Mouse (Mus musculus) hindbrain, embryonic 16.5 days (tissue): ENCODE results near the gene Ang4. TPM values are rescaled to one million over a fixed set of nuclear protein-coding genes. Genes with fewer than 3 reads are reported as not detected.

Source experiments
- ATAC-seq: fragments of 200-750 bp; cut with Nextera tagmentation; 2 replicates; pipeline ENCODE4 v1.8.0; 2017; ENCODE audit warnings: moderate TSS enrichment, moderate library complexity
- H3K27ac ChIP-seq: fragments of 300-500 bp; sonication (generic); 2 replicates; pipeline ENCODE4 v1.5.1; 2014; ENCODE audit warnings: low read depth, mild to moderate bottlenecking, control low read depth, low read length, moderate library complexity
- H3K27me3 ChIP-seq: fragments of 300-500 bp; sonication (generic); replicated peaks from 2 replicates; pipeline ENCODE4 v1.6.1; 2014; ENCODE audit warnings: low read length; ENCODE audit not compliant: control insufficient read depth, insufficient read depth
- H3K36me3 ChIP-seq: fragments of 300-500 bp; sonication (generic); 2 replicates; pipeline ENCODE4 v1.6.1; 2014; ENCODE audit warnings: mild to moderate bottlenecking, low read length, moderate library complexity, mixed read lengths; ENCODE audit not compliant: control insufficient read depth, insufficient read depth
- H3K4me1 ChIP-seq: fragments of 300-500 bp; sonication (generic); 2 replicates; pipeline ENCODE4 v1.6.1; 2014; ENCODE audit warnings: low read depth, low read length; ENCODE audit not compliant: control insufficient read depth, insufficient read depth
- H3K4me2 ChIP-seq: fragments of 300-500 bp; sonication (generic); 2 replicates; pipeline ENCODE4 v1.6.1; 2014; ENCODE audit warnings: mild to moderate bottlenecking, low read length, control low read depth, moderate library complexity
- H3K4me3 ChIP-seq: fragments of 300-500 bp; sonication (generic); 2 replicates; pipeline ENCODE4 v1.5.1; 2014; ENCODE audit warnings: mild to moderate bottlenecking, low read length, control low read depth, moderate library complexity
- H3K9ac ChIP-seq: fragments of 300-500 bp; sonication (generic); 2 replicates; pipeline ENCODE4 v1.6.1; 2014; ENCODE audit warnings: low read depth, mild to moderate bottlenecking, control low read depth, low read length, moderate library complexity
- H3K9me3 ChIP-seq: fragments of 300-500 bp; sonication (generic); 2 replicates; pipeline ENCODE4 v1.6.1; 2014; ENCODE audit warnings: mild to moderate bottlenecking, low read length, moderate library complexity; ENCODE audit not compliant: control insufficient read depth
- WGBS: fragments of 180-500 bp; shearing (Covaris S2); extraction: QIAGEN DNeasy Blood & Tissue Kit; methylation state at CpG from one replicate; pipeline ENCODE4 v1.1.7; 2014; 5-methylcytosine and 5-hydroxymethylcytosine counted together
- polyA plus RNA-seq: library from polyadenylated mRNA; unstranded; fragments of >200 nt; fragmentation: Nextera tagmentation; extraction: Ambion mirVana; gene quantifications from 2 replicates; pipeline ENCODE4 v1.2.1, GENCODE M21; 2015

The Ang4 gene
- polyA plus RNA-seq, 1 experiment from 2014 or later, result not detected

DNA sequence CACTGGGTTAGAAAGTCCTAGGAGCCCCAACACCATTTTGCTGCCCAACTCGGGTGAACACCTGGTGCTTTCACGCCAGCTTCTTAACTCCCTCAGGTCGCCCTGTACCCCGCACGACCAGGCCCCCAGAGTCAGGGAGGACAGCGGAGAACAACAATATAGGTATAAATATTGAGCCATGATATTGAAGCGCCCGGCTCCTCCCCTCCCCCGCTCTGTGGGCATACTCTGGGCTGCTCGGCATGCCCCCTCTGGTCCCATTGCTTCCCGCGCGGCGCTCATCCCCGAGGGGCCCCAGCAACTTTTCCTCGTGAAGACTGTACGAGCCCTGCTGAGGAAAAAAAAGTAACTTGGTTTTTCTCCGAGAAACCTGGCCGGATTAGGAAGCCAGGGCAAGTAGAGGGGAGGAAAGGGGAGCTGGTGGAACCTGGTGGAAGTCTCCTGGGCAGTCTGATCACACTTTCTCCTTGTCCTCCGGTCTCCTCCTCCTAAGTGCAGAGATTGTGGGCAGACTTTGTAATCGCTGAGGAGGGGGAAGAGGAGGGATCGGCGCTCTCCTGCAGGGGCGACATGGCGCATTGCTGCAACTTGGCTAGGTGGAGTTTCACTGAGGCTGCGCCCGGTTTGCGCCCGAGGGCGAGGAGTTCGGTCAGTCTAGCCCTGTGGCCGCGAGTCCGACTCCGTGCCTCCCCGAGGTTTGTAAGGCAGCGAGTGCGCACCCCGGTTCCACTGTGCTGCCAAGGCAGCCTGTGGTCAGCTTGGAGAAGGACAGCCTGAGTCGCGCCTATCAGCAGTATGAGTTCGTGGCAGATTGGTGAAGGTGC, 32.8 kb downstream of the Ang4 start:
- whole genome bisulfite sequencing, result 1% methylated on average over 42 of the region's 42 CpGs

DNA sequence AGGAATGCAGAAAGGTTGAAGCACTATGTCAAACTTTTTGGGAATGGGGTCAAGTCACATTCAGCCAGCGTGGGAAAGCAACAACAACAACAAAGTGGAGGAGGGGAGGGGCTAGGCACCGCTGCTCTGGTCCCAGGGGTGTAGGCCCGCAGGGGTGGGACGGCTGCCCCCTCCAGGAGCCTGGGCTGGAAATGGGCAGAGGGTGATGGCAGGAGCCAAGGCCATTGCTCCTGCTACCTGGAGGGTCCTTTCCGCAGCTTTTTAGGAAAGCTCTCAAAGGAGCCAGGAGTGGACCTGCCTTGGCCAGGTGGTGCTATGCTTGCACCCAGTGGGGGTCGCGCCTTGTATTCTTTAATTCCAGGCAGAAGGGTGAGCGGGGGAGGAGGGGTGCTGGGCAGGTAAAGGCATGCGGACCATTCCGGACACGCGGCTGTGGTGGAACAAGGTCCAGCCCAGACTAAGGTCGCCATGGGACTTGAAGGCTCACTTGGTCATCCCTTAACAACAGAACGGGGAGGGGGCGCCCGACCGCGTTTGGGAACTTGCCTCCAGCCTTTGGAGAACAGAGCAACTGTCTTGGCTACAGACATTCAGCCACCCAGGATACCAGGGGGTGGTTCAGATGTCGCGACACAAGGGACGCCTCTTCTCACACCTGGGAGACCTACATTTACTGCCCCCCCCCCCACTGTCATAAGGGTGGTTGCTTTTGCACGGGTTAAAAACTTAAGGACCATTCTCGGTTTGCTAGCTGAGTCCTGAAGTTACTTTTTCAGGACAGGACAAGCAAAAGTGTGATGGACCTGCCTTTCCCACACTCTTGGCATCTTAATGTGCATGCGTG, 34.0 kb downstream of the Ang4 start:
- peaks cover 37% of the 10 kb centered on the region for H3K27me3 ChIP-seq
- no peak for ATAC-seq
- WGBS, result 3% methylated on average over 23 of the region's 24 CpGs

More for the DNA sequence above, 32.8 kb downstream of the Ang4 start:
- Histone ChIP-seq H3K4me3 (peak overlapping the region; percentile 44), H3K27ac (no peak overlapping the region), H3K27me3 (peaks cover 37% of the 10 kb centered on the region), H3K36me3 (no peaks in the 10 kb centered on the region), H3K4me1 (peaks cover 19% of the 10 kb centered on the region), H3K9ac (no peak overlapping the region), H3K9me3 (no peaks in the 10 kb centered on the region), H3K4me2 (peak overlapping the region; percentile 62)
- peak; percentile 42 for ATAC-seq

GRCm38 (mm10) chr14:51738411-51739149, 34.8 kb downstream of the Ang4 start:
- H3K9me3 ChIP-seq, result no peaks in the 10 kb centered on the region
- H3K4me3 ChIP-seq, result peak overlapping the region; percentile 37
- H3K4me1 ChIP-seq, result peaks cover 19% of the 10 kb centered on the region
- H3K4me2 ChIP-seq, result peak overlapping the region; percentile 62
- H3K27ac ChIP-seq, result no peak overlapping the region
- 0 out of 2 replicates have a peak overlapping the region, but pooled peaks have one; percentile 23 for H3K9ac ChIP-seq
- no peak for ATAC-seq
- H3K36me3 ChIP-seq, result no peaks in the 10 kb centered on the region
- WGBS, result 1% methylated on average over 29 of the region's 29 CpGs
- H3K27me3 ChIP-seq, result peaks cover 37% of the 10 kb centered on the region

More for the DNA sequence above, 34.0 kb downstream of the Ang4 start:
- Histone ChIP-seq H3K36me3 (no peaks in the 10 kb centered on the region), H3K4me1 (peaks cover 19% of the 10 kb centered on the region), H3K4me2 (peak overlapping the region; percentile 62), H3K4me3 (peak overlapping the region; percentile 37), H3K9ac (no peak overlapping the region), H3K27ac (no peak overlapping the region), H3K9me3 (no peaks in the 10 kb centered on the region)

GRCm38 (mm10) chr14:51737967-51738366, 35.4 kb downstream of the Ang4 start:
- Histone ChIP-seq H3K27ac (no peak overlapping the region), H3K4me2 (no peak overlapping the region), H3K4me1 (peaks cover 19% of the 10 kb centered on the region), H3K9me3 (no peaks in the 10 kb centered on the region), H3K9ac (no peak overlapping the region), H3K27me3 (peaks cover 37% of the 10 kb centered on the region), H3K36me3 (no peaks in the 10 kb centered on the region), H3K4me3 (no peak overlapping the region)
- WGBS, result 10% methylated on average over 12 of the region's 12 CpGs
- no peak for ATAC-seq

DNA sequence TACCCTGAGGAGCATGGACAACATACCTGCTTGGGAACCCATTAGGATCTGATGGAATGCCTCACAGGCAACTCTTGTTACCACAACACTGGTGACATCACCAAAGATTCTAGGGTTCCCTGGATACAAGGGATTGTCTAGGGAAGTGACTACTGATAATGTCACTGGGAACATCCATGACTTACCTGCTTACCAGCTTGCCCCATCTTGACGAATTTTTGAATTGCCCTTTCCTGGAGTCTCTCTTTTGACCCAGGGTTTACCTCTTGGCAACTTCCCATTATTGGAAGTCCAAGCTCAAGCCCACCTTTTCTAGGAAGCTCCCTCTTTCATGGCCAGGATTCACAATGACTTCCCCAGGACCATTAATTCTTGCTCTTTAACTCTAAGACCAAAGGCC, 56.3 kb downstream of the Ang4 start, which contains the start of gene Gm5800:
TSS of gene Gm5800 (minus strand) at position 101 of the 400 bp plus-strand sequence.
- ATAC-seq, result no peak
- 72% methylated on average over 1 of the region's 1 CpGs for WGBS

More for the DNA sequence above, 56.3 kb downstream of the Ang4 start, which contains the start of gene Gm5800:
- Histone ChIP-seq H3K36me3 (no peaks in the 10 kb centered on the region), H3K27ac (no peak within 1 kb of the TSS), H3K27me3 (no peaks in the 10 kb centered on the region), H3K9me3 (no peaks in the 10 kb centered on the region), H3K4me1 (no peaks in the 10 kb centered on the region), H3K4me3 (no peak within 1 kb of the TSS), H3K4me2 (no peak within 1 kb of the TSS), H3K9ac (no peak within 1 kb of the TSS)

Other genes starting within 250 kb of the Ang4 start
- not detected in 2 replicates for gene Gm5622, start 220.8 kb downstream of the Ang4 start, polyA plus RNA-seq
- not detected in 2 replicates for gene Gm17175, start 199.5 kb downstream of the Ang4 start, polyA plus RNA-seq
- gene Gm17174, start 181.5 kb downstream of the Ang4 start, polyA plus RNA-seq, result not detected in 2 replicates
- not detected in 2 replicates for gene Gm17078, start 162.3 kb downstream of the Ang4 start, polyA plus RNA-seq
- gene Gm4181, start 137.9 kb downstream of the Ang4 start, polyA plus RNA-seq, result not detected in 2 replicates
- not detected in 2 replicates for gene Gm17079, start 78.1 kb downstream of the Ang4 start, polyA plus RNA-seq
- not detected in 2 replicates for gene Gm5800, start 56.4 kb downstream of the Ang4 start, polyA plus RNA-seq
- gene AY358078, start 26.5 kb upstream of the Ang4 start, polyA plus RNA-seq, result not detected in 2 replicates
- gene Ear6, start 80.1 kb upstream of the Ang4 start, polyA plus RNA-seq, result not detected in 2 replicates
- 80.4 and 88.1 TPM in 2 replicates for gene Mettl17, start 111.3 kb upstream of the Ang4 start, polyA plus RNA-seq
- gene Slc39a2, start 119.3 kb upstream of the Ang4 start, polyA plus RNA-seq, result 1.5 and 1.9 TPM in 2 replicates
- gene Ndrg2, start 140.6 kb upstream of the Ang4 start, polyA plus RNA-seq, result 338 and 429 TPM in 2 replicates
- gene Tppp2, start 144.8 kb upstream of the Ang4 start, polyA plus RNA-seq, result not detected in 2 replicates
- gene Rnase13, start 149.2 kb upstream of the Ang4 start, polyA plus RNA-seq, result not detected in 2 replicates
- 63.4 and 74.4 TPM in 2 replicates for gene Arhgef40, start 211.1 kb upstream of the Ang4 start, polyA plus RNA-seq
- 0.39 and 0.51 TPM in 2 replicates for gene Tmem253, start 242.1 kb upstream of the Ang4 start, polyA plus RNA-seq
- 23.7 and 28.0 TPM in 2 replicates for gene Zfp219, start 247.1 kb upstream of the Ang4 start, polyA plus RNA-seq